Mouse (Mus musculus) kidney, postnatal 14 days (tissue): ENCODE measurements around the gene Cyth4.

Experiments
- DNase-seq: peaks from one replicate; pipeline ENCODE4 v3.0.0; 2022; ENCODE audit warnings: mixed read lengths

Gene Cyth4

DNA sequence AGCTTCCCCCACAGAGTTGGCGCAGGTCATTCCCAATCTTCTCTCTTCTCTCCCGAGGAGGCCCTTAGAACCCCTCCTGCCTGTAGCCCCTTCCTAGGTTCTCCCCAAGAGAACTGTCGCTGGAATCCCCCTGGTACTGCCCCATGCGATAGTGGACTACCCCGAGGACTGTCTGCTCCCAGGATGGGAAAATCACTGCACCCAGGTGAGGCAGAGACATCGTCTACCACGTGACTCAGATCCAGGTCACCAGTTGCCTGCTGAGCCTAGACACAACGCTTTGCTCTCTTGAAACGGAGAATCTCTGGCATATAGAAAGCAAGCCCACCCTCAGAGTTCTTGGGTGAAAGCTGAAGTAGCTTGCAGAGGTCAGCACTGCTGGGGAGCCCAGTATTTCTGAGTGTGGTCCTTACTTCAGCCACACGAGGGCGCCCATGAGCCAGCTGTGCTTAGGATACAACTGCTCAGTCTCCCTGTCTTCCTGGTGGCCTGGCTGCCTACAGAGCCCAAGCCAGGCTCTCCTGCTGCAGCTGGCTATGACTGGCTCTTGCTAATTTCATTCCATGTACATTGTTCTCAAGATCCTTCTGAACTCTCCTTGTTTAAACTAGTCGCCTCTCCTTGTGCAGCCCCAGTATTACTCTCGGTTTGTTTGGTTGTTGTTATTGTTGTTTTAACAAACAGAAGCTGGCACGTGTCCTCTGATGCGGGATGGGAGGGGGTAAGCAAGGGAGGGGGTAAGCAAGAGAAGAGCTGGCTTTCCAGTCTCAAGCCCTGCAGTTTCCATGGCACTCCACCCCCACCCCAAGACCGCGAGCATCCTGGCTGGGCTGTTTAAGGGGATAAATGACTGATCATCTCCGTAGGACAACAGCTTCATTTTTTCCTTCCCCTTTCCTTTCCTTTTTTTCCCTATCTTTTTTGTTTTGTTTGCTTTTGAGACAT is 9.5 kb upstream of the Cyth4 start:
- DNase-seq: peak; percentile 87

DNA sequence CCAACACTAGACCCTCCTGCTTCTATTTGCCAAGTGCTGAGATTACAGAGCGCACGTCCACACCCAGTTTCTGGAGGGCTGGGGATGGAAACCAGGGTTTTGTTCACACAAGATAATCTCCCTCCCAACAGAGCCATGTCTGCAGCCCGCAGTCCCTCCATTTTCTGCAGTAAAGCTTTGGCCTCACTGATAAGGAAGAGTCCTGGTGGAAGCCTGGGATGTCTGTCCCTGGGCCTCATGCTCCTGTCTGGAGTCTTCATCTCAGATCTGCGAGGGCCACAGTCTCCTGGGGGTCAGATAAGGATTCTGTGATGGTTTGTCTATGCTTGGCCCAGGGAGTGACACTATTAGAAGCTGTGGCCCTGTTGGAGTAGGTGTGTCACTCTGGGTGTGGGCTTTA is 8.8 kb upstream of the Cyth4 start:
- no peak for DNase-seq

DNA sequence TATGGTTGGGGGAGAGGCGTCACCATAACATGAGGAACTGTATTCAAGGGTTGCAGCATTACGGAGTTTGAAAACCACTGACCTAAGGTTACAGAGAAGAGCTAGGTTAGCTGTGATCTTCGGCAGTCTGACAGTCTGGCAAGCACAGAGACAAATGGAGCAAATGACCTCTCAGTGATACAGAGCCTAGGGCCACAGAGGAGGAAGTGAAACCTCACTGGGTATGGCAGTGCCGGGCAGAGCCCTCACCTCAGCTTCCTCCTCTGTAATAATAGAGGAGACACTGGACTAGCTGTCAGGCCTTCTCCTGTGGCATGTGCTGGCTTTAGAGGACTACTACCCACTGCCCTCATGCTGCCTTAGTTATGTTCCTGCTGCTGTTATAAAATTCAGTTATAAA is 7.9 kb upstream of the Cyth4 start:
- no peak for DNase-seq

DNA sequence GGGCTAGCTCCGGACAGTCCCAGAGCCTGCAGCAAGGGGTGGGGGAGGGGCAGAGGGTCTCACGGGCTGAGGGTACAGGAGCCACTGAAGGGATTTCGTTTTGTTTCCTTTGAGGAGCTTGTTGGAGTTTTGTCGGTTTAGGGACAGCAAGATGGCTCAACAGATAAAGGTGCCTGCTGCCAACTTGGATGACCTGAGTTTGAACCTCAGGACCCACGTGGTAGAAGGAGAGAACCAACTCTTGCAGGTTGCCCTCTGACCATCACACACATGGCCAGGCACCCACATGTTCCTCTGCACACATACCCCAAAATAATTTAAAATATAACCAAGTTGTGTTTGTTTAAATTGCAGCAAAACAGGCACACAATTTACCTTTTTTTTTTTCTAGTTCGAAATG is 6.9 kb upstream of the Cyth4 start:
- no peak for DNase-seq

DNA sequence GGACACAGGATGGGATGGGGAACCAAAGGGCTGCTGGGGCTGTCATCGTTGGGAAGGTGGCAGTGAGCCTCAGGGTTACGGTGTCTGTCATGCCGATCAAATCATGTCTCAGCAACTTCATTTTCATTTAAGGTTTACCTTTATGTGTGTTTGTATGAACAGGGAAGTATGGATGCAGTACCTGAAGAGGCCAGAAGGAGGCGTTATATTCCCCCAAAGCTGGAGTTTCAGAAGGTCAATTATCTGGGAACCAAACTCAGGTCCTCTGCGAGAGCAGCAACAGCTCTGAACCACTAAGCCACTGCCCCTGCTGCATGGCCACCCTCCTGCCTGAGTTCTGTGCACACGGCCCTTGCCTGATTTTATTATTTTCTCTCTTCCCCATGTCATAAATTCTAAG is 6.1 kb upstream of the Cyth4 start:
- DNase-seq: no peak

DNA sequence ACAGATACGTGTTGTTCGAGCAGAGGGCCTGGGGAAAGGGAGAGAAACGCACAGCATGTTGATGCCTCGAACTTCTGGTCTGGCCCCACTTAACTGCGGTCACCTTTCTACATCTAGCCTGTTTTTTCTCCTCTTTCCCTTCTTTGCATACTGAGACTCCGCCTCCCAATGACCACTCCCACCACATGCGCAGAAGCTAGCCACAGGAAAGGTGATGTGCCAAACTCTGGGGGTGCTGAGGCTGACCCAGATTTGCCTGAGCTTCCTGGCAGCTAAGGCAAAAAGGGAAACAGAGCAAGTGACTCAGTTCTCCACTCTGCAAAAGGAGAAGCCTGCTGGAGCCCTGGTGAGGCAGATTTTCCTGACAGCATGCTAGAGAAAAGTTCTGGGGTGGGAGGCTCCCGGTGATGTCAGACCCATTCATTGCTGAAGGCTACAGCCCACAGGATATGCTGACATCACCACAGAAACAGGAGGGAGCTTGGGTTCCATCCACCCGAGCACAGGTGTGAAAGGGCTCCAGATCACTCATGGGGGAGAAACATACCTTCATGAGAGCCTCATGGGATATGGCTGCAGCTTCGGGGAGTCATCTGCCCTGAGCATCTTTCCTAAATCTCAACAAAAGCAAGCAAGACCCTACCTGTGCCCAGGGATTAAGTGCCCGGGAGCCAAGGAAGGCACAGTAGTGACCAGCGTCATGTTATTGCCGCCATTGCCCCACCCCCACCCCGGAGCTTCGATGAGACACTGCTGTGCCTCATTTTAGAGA is 5.0 kb upstream of the Cyth4 start:
- DNase-seq: no peak

DNA sequence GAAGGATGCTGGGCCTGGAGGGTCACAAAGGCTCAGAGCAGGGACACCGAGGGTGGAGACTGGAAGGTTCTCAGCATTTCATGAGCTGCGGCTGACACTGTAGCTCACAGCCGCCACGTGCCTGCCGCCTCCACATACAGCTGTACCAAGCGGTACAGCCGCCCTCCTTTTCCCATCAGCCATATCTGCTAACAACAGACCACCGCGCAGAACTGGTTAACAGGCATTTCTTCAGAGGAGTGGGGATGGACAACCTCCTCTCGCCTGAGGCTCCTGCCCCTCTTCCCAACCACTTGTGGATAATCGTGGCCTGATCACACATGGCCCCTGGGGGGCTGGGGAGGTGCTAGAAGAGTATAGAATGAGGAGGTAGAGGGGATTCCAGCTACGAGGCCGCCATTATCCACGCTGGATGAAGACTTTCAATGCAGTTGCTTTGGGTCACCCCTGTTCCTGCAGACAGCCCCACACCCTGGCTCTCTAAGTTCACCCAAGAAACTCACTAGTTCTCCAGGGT is 4.3 kb upstream of the Cyth4 start:
- DNase-seq: no peak

DNA sequence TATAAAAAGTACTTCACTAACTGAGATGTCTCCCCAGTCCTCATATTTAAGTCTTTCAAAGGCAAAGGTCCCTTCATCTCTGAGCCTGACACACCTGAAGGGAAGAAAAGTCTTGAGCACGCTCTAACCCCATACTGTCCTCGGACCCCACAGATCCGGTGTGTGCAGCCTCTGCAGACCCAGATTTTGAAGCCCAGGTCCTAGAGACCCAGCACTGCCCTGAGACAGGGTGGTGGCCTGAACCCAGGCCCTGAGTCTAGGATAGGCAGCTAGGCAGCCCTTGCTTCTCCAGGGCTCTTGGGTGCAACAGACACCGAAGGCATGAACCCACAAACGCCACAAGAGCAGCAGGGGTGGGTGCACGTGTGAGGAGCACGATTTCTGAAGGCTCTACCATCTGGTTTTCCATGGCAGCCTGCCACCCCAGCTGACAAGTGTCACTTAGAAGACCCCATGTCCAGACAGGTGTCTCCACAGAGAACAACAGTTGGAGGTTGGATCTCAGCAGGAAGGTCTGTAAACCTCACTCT is 2.9 kb upstream of the Cyth4 start:
- DNase-seq: no peak

DNA sequence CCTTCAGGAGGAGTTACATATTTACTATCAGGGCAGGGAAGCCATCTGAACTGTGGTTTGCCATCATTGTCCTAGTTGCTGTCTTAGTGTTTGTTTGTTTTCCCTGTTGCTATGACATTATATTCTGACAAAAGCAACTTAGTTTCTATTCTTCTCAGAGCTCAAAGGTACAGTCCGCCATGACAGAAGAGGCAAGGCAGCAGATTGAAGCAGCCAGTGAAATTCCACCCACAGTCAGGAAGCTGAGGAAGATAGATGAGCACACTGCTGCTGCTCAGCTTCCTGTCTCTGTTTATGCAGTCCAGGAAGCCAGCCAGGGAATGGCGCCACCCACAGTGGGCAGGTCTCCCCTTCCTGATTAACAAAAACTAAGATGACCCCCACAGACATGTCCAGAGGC is 2.0 kb upstream of the Cyth4 start:
- DNase-seq: peak; percentile 15

DNA sequence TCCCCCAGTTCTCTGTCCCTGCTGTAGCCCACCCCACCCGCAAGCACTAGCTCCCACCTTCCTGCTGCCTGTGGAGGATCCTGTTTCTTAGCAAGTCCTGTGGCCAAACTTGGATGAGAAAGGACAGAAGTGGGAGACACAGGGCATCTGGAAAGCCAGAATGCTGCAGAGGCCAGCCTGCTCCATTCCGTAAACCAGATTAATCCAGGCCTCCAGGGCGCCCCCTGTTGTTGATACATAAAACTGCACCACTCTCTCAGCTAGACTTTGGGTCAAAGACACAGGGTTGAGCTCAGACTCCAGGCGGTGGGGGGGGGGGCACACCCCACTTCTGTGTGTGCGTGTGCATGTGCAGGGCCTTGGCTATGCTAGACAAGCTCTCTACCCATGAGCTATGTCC is 1.4 kb upstream of the Cyth4 start:
- no peak for DNase-seq

DNA sequence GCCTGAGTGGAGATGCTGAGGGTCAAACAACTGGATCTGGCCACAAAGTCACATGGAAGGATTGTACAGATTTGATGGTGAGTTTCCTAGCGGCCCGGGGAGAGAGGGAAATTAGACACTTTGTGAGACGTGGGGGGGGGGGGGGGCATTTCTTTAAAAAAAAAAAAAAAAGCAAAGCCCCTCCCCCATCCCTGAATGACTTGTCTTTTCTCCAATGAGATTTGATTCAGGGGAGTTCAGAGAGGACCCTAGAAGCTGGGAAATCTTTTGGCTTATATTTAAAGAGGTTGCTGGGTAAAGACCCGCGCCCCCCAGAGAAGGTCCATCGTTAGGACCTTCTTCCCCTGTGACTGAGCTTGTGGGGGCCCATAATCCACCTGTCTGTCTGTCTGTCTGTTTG is 343 bp upstream of the Cyth4 start:
- DNase-seq: no peak

DNA sequence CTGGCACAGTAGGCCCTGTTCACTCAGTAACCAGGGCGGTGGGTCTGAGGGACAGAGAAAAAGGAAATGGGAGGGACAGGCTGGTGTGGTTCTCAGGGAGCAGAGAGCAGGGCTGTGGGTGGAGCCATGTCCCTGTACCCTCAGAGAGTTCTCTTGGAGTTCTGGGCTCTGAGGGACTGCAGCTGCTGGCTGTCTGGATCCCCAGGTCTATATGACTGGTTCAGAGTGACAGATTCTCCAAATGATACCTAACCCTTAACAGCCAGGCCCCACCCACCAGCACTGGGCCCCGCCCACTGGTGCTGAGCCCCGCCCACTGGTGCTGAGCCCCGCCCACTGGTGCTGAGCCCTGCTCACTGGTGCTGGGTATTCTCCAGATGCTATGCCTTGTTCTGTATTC is 882 bp downstream of the Cyth4 start:
- DNase-seq: peak; percentile 35

DNA sequence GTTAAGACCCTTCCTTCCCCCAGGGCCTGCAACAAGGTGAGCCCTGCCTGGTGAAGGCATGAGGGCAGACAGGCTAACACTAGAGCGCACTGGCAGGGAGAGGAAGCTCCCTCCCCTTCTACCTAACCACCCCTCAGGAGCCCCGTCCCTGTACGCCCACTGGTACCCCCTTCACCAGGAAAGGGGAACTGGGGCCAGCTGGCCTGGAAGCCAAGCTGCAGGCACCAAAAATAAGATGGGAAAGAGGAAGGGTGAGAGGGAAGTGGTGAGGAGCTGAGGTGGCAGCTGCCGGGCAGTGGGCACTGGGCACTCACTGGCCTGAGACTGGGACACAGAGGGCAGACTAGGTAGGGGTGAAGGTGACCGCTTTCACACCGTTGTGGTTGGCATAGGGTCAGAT is 2.3 kb downstream of the Cyth4 start:
- DNase-seq: no peak

DNA sequence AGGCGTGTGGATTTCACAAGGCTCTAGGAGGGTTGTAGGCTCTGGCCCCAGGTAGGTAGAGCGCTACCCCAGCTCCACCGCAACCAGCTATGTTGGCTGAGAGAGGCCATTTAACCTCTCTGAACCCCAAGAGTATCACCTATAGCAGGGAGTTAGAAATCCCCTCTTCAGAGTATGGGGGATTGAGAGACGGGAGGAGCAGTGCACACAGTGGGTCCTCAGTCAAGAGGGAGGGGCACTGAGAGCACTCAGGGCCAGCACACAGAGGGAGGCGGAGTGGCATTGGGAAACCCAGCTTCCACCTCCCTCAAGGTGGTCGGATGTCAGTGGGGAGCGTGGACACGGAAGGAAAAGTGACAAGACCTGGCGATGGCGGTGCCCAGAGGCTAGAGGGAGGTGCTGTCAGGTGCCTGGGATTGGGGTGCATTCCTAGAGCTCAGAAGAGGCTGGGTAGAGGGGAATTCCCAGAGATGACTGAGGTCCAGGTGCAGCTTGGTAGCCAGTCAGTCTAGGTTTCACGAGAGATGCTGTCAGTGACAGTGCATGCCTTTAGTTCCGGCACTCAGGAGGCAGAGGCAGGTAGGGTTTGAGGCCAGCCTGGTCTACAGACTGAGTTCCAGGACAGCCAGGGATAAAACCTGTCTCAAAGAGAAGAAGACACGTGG is 2.8 kb downstream of the Cyth4 start:
- DNase-seq: no peak

DNA sequence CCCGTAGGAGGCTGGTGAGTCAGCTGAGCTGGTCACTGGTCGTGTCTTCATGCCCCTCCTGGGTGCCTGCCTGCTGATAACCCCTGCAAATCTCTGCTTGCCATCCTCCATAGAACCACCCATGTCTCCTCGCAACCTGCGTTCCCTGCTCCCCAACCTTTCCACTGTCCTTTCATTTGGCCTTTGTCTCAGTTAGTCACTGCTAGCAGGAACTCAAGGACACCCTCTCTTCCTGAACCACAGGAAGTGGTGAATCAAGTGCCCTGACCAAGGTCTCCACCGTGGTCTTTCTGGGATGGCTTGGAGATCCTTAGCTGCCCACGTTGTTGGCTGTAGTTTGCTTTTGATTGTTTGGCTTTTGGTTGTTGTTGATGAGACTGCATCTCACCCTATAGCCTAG is 4.3 kb downstream of the Cyth4 start:
- DNase-seq: no peak

DNA sequence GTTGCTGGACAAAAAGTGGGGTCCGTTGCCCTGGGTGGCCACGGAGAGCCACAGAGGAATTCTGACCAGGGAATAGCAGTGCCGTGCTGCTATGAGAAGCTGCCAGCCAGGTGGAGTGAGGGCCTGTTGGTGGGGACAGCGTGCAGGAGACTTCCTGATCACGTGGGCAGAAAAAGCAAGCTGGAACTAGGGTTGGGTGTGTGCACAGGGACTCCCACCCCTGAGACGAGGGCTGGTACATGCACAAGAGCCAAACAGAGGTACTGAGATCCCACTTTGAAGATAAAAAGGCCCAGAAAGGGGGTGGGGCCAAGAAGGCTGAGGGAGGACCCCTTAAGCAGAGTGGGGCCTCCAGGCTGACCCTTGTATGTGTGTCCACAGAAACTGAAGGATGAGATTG is 7.4 kb downstream of the Cyth4 start:
- no peak for DNase-seq

DNA sequence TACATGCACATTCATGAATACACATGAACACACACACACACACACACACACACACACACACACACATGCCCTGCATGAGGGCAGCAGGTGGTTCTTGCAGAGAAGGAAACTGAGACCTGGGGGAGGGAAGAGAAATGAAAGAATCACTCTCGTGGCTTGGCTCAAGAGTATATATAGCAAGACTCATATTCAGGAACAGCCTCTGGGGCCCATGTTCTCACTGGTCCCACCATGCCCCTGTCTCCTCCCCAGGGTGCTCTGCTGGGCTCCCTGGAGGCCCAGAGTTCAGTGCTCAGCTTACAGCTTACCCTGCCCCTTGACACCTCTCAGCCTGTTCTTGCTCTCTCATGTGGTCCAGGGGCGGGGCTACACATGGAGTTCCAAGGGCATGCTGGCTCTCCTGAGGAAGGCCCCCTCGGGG is 8.5 kb downstream of the Cyth4 start:
- no peak for DNase-seq

DNA sequence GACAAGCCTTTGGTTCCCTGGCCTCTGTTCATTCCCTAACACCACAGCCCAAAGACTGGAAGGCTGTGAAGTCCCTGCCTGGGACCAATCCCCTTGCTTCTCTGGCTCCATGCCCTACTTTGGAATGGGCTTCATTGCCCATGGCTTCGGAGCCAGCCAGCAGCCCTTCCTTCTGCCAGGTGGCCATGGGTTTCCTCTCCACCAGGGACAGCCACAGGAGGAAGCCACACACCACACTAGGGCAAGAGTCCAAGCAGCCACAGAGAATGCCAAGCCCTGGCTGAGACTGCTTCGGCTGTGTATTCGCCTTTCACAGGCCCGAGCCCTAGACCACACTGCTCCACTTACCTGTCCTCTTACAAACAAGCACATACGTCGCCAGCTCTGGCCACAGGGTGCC is 9.2 kb downstream of the Cyth4 start:
- no peak for DNase-seq

DNA sequence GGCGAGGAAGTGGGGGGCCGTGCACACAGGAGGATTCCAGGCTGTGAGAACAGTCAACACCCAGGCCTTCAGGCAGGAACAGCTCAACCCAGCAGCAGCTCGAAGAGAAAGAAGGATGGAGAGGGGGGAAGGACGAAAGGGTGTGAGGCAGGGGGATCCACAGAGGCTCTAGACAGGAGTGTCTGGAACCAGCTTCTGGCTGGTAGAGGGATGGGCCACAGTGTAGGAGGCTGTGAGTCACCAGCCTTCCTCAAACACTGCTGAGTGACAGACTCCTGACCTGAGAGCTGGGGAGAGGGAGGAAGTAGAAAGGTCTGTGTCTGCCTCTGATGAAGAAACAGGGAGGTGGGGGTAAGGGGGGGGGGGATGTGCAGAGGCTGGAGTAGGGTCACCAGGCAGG is 10.6 kb downstream of the Cyth4 start:
- DNase-seq: no peak

DNA sequence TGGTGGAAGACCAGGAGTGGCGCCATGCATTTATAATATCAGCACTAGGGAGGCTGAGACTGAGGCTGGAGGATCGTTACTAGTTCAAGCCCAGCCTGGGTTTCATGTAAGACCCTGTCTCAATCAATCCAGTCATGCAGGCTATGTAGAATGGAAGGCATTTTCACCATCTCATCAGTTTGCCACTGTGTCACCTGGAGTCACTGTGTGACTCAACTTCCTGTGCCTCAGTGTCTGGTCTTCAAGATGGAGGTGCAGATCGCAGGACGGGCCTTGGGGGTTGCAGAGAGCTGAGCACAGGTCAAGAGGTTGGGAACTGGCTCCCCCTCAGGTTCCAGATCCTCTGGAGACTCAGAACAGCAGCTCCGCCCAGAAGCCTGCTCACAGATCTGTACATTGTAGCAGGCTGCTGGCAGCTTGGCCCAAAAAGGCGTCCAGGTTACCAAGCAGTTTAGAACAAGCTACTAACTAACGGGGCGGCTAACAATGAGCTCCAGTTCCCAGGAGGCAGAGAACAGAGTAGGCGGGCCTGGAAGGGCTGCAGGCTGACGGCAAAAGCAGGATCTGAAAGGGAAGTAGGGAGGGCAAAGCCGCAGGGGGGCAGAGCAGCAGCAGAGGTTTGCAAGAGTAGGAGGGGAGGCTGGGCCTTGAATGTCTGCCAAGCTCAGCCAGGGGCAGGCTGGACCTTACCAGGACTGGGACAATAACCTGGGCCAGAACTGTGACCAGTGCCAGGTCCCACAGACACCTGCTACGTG is 14.0 kb downstream of the Cyth4 start:
- DNase-seq: peak; percentile 12

DNA sequence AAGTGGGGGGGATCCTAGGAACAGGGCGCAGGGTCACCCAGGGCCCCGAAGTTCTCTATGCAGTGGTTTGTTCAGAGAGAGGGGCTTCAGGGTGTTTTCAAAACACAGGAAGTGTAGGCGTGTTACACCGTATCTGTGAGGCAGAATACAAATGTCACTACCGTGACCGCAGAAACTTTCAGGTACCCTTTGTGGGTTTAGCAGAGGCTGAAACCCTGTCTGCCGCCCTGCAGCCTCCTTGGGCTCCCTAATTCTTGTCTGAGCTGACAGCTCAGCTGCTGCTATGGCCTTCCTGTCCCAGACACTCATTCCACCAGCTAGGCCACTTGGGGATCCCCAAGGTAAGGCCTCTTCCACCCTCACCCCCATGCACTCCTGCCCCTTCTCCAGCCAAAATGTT is 17.7 kb downstream of the Cyth4 start:
- no peak for DNase-seq

DNA sequence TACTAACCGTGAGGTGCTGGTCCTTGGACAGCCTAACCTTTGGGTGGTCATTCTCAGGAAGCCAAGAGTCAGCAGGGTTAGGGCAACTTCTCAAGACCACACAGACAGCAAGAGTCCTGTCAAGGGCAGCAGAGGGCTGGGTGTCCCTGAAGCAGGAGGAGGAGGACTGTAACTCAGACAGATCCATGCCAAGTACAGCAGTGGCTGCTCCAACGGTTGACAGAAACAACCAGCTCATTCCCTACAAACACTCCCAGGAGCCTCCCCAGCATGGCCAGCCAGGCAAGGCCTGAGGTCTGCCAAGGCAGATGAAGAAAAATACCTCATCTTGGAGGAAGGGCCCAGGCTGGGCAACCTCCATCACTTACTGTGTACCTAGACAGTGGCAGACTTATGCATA is 20.1 kb downstream of the Cyth4 start:
- no peak for DNase-seq
